Mouse (Mus musculus) retina, adult 2 months (tissue): Measurements from ENCODE around the gene Fcer1g.

Source experiments
- DNase-seq: peaks from one replicate; pipeline ENCODE4 v3.0.0-alpha.2; 2012; ENCODE audit warnings: low read depth, low spot score

The Fcer1g gene

GRCm38 (mm10) chr1:171216241-171216955, 17.8 kb downstream of the Fcer1g start:
- no peak for DNase-seq

GRCm38 (mm10) chr1:171213801-171214496, 20.2 kb downstream of the Fcer1g start, which contains the start of gene Nr1i3:
Nr1i3 (plus strand) TSS chr1:171213970.
- no peak for DNase-seq

GRCm38 (mm10) chr1:171212854-171213253, 21.3 kb downstream of the Fcer1g start:
- no peak for DNase-seq

GRCm38 (mm10) chr1:171209409-171209808, 24.8 kb downstream of the Fcer1g start:
- no peak for DNase-seq

- no peak for DNase-seq
Measured at GRCm38 (mm10) chr1:171205704-171206493, 28.3 kb downstream of the Fcer1g start.

- DNase-seq = no peak
Measured at GRCm38 (mm10) chr1:171204249-171204644, 29.9 kb downstream of the Fcer1g start.

GRCm38 (mm10) chr1:171203471-171204248, 30.5 kb downstream of the Fcer1g start:
- DNase-seq = no peak

- DNase-seq = no peak
Measured at GRCm38 (mm10) chr1:171200769-171201168, 33.4 kb downstream of the Fcer1g start.

- no peak for DNase-seq
Measured at GRCm38 (mm10) chr1:171199532-171199931, 34.6 kb downstream of the Fcer1g start.

GRCm38 (mm10) chr1:171195887-171196397, 38.2 kb downstream of the Fcer1g start, which contains the start of gene Pcp4l1:
Pcp4l1 (minus strand) TSS chr1:171196268.
- DNase-seq = peak; percentile 49

- peak; percentile 30 for DNase-seq
Measured at GRCm38 (mm10) chr1:171195046-171195822, 38.9 kb downstream of the Fcer1g start.

GRCm38 (mm10) chr1:171193911-171194830, 40.0 kb downstream of the Fcer1g start:
- no peak for DNase-seq

- DNase-seq = no peak
Measured at GRCm38 (mm10) chr1:171193093-171193840, 40.9 kb downstream of the Fcer1g start.

- DNase-seq = no peak
Measured at GRCm38 (mm10) chr1:171192283-171192682, 41.9 kb downstream of the Fcer1g start.

GRCm38 (mm10) chr1:171190832-171191231, 43.3 kb downstream of the Fcer1g start:
- DNase-seq = no peak

GRCm38 (mm10) chr1:171189476-171190114, 44.6 kb downstream of the Fcer1g start:
- DNase-seq = no peak

GRCm38 (mm10) chr1:171189046-171189445, 45.1 kb downstream of the Fcer1g start:
- no peak for DNase-seq
